Mouse (Mus musculus): ENCODE data around the gene Ifrd2. TPM values are rescaled to one million over a fixed set of nuclear protein-coding genes. Genes with fewer than 3 reads are reported as not detected.

Gene Ifrd2
- 47.1 and 51.8 TPM in 2 replicates for polyA plus RNA-seq (2012; rRNA removed; ENCODE audit: low replicate concordance)

DNA sequence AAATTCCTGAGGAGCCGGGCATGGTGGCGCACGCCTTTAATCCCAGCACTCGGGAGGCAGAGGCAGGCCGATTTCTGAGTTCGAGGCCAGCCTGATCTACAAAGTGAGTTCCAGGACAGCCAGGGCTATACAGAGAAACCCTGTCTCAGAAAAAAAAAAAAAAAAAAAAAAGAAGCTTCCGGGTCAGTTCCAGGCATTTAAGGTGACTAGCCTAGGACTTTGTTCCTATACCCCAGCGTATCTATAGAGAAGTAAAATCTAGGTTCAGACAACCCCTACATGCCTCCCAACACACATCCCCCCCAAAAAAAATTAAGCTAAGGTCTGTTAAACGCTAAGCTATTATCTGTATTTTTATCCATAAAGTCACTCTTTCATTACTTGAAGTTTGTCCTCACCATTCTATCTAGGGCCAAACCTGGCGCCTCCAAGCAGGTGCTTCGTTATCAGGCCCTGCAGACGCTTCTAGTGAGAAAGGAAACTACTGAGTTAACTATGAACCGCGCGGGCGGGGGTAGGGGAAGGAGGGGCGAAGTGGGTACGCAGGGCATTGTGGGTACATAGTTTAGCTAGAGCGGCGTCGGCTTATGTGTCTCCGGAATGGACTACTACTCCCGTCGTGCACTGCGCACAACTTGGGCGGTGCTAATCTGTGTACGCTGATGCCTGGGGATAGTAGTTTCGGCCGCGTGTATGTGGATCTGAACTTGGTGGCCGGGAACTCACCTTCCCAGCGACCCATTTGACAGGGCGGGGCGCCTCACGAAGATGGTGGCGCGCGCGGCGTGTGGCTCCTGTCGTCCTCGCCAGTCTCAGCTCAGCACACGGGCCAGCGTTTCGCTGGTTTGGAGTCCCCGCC lies at the start of gene Ifrd2:
Ifrd2 (plus strand) TSS at position 669 of the 859 bp plus-strand sequence.

DNA sequence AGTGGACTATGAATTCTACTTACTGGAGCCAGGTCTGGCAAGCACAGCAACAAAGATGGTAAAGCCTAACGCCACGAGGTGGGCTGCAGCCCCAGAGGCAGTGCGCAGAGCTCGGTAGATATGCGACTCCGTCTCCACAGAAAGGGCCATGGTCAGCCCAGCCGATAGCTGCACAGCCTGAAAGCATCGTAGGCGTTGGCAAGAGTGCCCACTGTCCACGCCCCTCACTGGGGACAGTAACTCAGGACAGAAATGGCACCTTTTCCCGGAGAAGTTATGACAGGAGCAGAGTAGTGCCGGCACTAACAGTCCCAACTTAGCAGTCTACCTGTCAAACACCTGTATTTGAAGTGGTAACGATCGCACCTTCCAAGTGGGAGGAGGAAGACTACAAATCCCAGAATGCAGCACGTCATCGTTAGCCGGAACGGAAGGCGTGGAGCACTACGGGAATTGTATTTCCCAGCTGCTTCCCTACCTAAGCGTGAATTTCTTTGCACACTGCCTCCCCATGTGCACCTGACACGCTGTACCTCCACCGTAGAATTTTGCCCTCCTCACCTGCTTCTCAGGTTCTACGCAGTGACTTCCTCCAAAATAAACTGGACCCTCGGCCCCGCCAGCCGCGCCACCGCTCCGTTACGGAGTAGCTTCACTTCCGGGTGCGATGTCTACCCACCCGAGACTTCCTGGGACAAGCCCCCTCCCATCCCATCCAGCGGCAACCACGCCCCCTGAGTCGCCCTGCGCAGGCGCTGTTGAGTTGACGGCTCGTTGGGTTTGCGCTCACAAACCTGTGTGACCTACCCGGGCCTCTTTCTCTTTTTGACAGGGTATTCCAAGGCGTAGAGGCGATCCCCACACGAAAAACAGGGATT lies 45.7 kb upstream of the Ifrd2 start, which contains the start of the genes Cyb561d2 and Nprl2:
Cyb561d2 (minus strand) TSS at position 720 of the 878 bp plus-strand sequence.
Nprl2 (plus strand) TSS at position 753 of the 878 bp plus-strand sequence.

DNA sequence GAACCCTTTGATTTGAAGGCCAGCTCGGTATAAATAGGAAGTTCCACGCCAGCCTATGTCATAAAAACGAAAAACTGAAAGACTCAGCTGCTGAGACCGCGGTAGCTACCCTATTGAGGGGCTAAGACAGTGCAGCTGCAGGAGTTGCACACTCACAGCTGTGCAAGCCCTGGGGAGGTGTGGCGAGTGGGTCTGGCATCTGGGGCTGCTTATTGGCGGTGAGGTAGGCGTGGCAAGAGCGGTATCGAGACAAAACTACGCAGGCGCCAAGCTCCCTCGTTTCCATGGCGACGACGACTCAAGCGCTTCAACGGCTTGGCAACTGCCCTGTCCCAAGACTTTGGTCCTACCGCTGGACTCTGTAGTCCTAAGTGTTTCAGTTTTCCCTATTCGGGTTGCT lies 40.4 kb upstream of the Ifrd2 start, which contains the start of gene Zmynd10:
Zmynd10 (plus strand) TSS at position 273 of the 400 bp plus-strand sequence.

GRCm38 (mm10) chr9:107551117-107551889 lies 36.1 kb upstream of the Ifrd2 start, which contains the start of gene Rassf1:
TSS of gene Rassf1 (plus strand) at chr9:107551555.

DNA sequence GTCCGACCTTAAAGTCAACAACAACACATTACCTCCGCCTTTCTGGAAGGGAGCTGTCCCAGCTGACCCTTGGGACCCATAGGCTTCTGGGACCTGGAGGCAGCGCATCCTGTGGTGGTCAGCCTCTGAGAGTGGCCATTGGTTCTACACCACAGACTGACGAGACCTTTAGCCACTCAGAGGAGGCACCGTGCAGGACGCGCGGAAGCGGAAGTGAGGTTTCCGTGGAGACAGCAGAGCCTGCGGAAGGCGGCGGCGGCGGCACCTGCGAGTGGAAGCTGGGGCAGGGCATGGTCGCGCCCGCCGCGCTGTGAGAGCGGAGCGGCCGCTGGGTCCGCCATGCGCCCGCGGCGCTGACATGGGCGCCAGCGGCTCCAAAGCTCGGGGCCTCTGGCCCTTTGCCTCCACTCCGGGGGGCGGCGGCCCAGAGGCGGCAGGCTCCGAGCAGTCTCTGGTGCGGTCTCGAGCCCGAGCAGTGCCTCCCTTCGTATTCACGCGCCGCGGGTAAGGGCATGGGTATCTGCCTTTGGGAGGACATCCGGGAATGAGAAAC lies 24.3 kb upstream of the Ifrd2 start, which contains the start of gene Tusc2:
Tusc2 (plus strand) TSS at position 227 of the 553 bp plus-strand sequence.

DNA sequence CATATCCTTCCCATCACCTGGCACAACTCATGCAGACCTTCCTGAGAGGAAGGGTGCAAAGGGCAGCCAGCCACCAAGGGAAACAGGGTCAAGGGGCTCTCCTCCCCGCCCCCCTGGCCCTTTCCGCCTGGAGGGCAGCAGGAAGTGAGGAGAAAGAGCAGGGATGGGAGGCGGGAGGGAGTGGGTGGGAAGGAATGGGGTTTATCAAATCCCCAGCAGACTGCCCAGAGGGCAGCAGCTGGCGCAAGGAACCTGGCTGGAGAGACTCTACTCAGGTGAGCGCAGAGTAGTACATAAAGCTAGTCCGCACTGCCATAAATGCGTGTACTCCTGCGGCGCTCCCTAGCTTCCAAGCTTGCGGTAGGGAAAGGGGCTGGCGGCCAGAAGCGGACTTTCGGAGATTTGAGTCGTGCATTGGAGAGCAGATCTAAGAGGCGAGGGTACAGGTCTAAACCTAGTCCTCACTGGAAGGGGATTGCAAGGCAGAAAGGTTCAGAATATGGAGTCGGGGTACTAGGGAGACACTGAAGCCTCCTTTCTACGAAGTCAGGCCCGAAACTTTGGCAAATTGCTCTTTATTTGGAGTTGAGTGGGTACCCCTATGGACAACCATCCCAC lies 19.6 kb upstream of the Ifrd2 start, which contains the start of gene Hyal2:
Hyal2 (plus strand) TSS at position 244 of the 618 bp plus-strand sequence.

GRCm38 (mm10) chr9:107576357-107577107 lies 10.9 kb upstream of the Ifrd2 start, which contains the start of gene Hyal1:
TSS of gene Hyal1 (plus strand) at chr9:107576927.

GRCm38 (mm10) chr9:107578587-107578986 lies 8.9 kb upstream of the Ifrd2 start, which contains the start of gene Naa80:
TSS of gene Naa80 (plus strand) at chr9:107578887.

DNA sequence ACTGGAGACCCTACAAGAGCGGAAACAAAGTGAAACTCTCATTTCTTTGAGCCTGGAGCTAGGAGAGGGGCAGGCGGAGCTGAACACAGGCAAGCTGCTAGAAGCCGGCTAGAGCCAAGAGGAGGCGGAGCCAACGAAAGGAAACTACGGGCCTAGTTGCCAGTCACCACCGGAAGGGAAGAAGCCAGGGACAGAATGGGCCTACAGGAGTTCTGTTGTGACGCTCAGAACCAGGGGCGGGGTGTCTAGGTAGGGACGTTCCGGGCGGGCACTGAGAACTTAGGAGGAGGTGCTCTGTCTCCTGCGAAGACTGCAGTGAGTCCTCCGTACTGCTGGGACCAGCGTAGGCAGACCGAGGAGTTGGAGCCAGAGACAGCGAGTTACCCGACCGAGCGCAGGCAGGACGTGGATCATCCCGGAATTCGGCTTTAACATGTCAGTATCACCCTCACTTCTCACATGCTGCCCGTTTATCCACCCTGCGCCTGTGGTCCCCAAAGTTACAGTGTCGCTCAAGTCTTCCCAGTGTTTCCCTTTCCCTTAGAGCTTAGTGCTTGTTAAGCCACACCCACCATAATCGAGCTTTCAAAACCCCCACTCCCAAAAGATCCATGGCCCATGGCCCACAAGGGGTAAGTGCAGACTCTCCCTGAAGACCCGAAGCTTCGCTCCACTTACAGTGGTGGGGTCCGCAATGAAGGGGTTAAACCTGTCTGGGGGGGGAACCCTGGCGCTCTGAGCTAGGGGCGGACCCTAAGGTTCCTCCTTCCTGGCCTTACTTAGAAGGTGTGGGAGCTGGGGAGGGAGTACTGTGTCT lies 6.7 kb upstream of the Ifrd2 start, which contains the start of gene Hyal3:
Hyal3 (plus strand) TSS at position 318 of the 817 bp plus-strand sequence.

GRCm38 (mm10) chr9:107608741-107609432 lies 21.4 kb downstream of the Ifrd2 start, which contains the start of gene Sema3b:
TSS of gene Sema3b (minus strand) at chr9:107609229.

GRCm38 (mm10) chr9:107635279-107636028 lies 48.0 kb downstream of the Ifrd2 start, which contains the start of gene Gnai2:
TSS of gene Gnai2 (minus strand) at chr9:107635367.

Other genes starting within 250 kb of the Ifrd2 start
- 25.1 and 54.0 TPM in 2 replicates for gene Hemk1, start 249.3 kb upstream of the Ifrd2 start, polyA plus RNA-seq (2012; rRNA removed; ENCODE audit: low replicate concordance)
- gene 6430571L13Rik, start 247.0 kb upstream of the Ifrd2 start, polyA plus RNA-seq (2012; rRNA removed; ENCODE audit: low replicate concordance), result 1.6 and 10.8 TPM in 2 replicates
- gene Cacna2d2, start 188.0 kb upstream of the Ifrd2 start, polyA plus RNA-seq (2012; rRNA removed; ENCODE audit: low replicate concordance), result 1.1 TPM in 2 replicates
- gene Tmem115, start 53.7 kb upstream of the Ifrd2 start, polyA plus RNA-seq (2012; rRNA removed; ENCODE audit: low replicate concordance), result 52.8 and 69.9 TPM in 2 replicates
- 42.9 and 53.0 TPM in 2 replicates for gene Cyb561d2, start 45.4 kb upstream of the Ifrd2 start, polyA plus RNA-seq (2012; rRNA removed; ENCODE audit: low replicate concordance)
- gene Nprl2, start 45.4 kb upstream of the Ifrd2 start, polyA plus RNA-seq (2012; rRNA removed; ENCODE audit: low replicate concordance), result 30.3 and 52.5 TPM in 2 replicates
- gene Zmynd10, start 40.3 kb upstream of the Ifrd2 start, polyA plus RNA-seq (2012; rRNA removed; ENCODE audit: low replicate concordance), result 0.27 and 0.43 TPM in 2 replicates
- 27.1 and 27.4 TPM in 2 replicates for gene Rassf1, start 36.1 kb upstream of the Ifrd2 start, polyA plus RNA-seq (2012; rRNA removed; ENCODE audit: low replicate concordance)
- gene Tusc2, start 24.4 kb upstream of the Ifrd2 start, polyA plus RNA-seq (2012; rRNA removed; ENCODE audit: low replicate concordance), result 71.7 and 73.9 TPM in 2 replicates
- gene Hyal2, start 19.7 kb upstream of the Ifrd2 start, polyA plus RNA-seq (2012; rRNA removed; ENCODE audit: low replicate concordance), result 68.1 and 108 TPM in 2 replicates
- gene Hyal1, start 10.7 kb upstream of the Ifrd2 start, polyA plus RNA-seq (2012; rRNA removed; ENCODE audit: low replicate concordance), result 13.5 and 19.6 TPM in 2 replicates
- 95.4 and 131 TPM in 2 replicates for gene Naa80, start 8.8 kb upstream of the Ifrd2 start, polyA plus RNA-seq (2012; rRNA removed; ENCODE audit: low replicate concordance)
- gene Hyal3, start 6.8 kb upstream of the Ifrd2 start, polyA plus RNA-seq (2012; rRNA removed; ENCODE audit: low replicate concordance), result 2.0 and 3.1 TPM in 2 replicates
- gene Sema3b, start 21.6 kb downstream of the Ifrd2 start, polyA plus RNA-seq (2012; rRNA removed; ENCODE audit: low replicate concordance), result 26.3 and 36.9 TPM in 2 replicates
- 728 and 772 TPM in 2 replicates for gene Gnai2, start 47.7 kb downstream of the Ifrd2 start, polyA plus RNA-seq (2012; rRNA removed; ENCODE audit: low replicate concordance)
- gene Slc38a3, start 81.9 kb downstream of the Ifrd2 start, polyA plus RNA-seq (2012; rRNA removed; ENCODE audit: low replicate concordance), result 13.1 and 66.0 TPM in 2 replicates
- 0.06 TPM in 1 of 2 replicates, not detected in the other for gene Gnat1, start 92.1 kb downstream of the Ifrd2 start, polyA plus RNA-seq (2012; rRNA removed; ENCODE audit: low replicate concordance)
- gene Sema3f, start 122.8 kb downstream of the Ifrd2 start, polyA plus RNA-seq (2012; rRNA removed; ENCODE audit: low replicate concordance), result 59.1 and 84.4 TPM in 2 replicates
- gene Rbm5, start 183.4 kb downstream of the Ifrd2 start, polyA plus RNA-seq (2012; rRNA removed; ENCODE audit: low replicate concordance), result 75.3 and 160 TPM in 2 replicates